Mouse (Mus musculus) large intestine, adult 2 months (tissue): Measurements from ENCODE around the gene Mbtd1. TPM values are rescaled to one million over a fixed set of nuclear protein-coding genes. Genes with fewer than 3 reads are reported as not detected.
A peak's percentile ranks its signal among the peaks of the same experiment; 100 is the strongest.
"Not testable (repeated sequence)": the region's sequence is repeated elsewhere in the genome, so short reads cannot be mapped to it uniquely, and the experiment has no call there.

Experiments used
- DNase-seq: peaks from one replicate; pipeline ENCODE4 v3.0.0-alpha.2; 2012; ENCODE audit warnings: low read depth, low spot score
- WGBS: fragments of 180-500 bp; shearing (Covaris S2); methylation state at CpG from one replicate; pipeline ENCODE4 v1.1.7; 2018; 5-methylcytosine and 5-hydroxymethylcytosine counted together
- polyA plus RNA-seq: library from polyadenylated mRNA; depleted of rRNA; stranded (reverse); fragments of >200 nt; gene quantifications from 2 replicates; pipeline ENCODE4 v1.2.3, GENCODE M21; 2012; rRNA removed

Gene Mbtd1
- 3.0 and 4.0 TPM in 2 replicates for polyA plus RNA-seq

DNA sequence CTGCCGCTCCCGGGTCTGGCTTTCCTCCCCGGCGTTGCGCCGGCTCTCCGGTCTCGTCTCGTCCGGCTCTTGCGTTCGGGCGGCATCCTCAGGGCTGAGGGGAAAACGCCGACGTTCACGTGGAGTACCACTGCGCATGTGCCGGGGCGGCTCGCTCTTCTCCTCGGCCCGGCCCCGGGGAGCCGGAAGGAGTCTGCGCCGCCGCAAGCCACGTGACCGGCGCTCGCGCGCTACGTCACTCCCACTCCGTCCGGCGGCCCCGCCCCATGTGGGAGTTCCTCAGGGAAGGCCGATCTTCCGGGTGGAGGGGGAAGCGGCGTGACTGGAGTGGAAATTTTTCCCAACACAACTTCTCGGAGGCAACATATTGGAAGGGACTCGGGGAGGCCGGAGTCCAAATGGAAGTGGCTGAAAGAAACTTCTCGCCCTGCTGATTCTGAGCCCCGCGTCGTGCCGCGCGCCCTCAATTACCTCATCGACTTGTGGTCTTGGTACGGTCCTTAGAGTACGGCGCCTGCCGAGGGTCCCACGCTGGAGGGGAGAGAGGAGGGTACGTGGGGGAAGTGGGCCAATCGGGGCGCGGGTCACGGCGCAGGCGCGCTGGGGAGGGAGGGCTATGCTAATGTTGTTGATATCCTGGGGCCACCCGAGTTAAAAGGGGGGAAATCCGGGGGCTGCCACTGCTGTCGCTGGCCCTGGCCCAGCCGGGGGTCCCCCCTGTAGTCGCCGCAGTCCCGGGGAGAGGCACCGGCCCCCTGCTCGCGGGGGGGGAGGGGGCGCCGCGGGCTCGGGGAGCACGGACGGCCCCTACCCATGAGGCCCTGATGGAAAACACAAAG, at the start of gene Mbtd1, which contains the start of gene Utp18:
TSS of gene Mbtd1 (plus strand) at position 281 of the 839 bp plus-strand sequence.
TSS of gene Utp18 (minus strand) at position 195 of the 839 bp plus-strand sequence.
- peak; percentile 74 for DNase-seq
- under 1% methylated on average over 82 of the region's 83 CpGs for WGBS

DNA sequence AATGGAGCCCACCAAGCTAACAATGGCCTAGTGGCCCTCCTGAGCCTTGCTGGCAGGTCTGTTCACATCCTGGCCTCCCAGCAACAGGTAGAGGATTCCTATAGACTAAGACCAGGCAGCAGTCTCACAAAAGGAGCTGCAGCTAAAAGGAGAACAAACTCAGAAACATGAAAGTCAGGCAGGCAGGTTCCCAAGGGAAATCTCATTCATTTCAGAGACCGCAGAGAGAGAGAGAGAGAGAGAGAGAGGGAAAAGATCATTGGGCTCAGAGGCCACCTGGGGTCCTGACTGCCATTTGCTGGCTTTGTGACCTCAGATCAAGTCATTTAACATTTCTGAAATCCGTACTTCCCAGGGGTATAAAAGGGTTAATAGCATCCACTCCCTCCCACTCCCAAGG, 38.3 kb upstream of the Mbtd1 start:
- 47% methylated on average over 2 of the region's 2 CpGs for WGBS
- DNase-seq, result no peak

DNA sequence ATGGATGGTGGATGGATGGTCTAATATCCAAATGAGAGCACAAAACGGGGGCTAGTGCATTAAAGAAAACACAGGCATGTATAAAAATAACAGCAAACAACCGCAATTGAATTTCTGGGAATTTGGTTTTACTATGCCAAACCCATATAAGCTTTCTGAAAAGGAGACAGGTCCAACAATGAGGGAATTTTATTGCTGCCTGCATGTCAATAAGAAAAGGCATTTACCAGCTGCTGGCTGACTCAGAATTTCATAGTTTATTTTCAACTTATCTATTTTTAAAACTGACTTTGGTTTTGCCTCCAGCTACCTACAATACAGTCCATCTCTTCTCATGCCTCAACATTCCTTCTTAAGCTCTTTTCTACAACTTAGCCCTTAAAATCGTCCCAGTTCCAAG, 33.1 kb upstream of the Mbtd1 start:
- no peak for DNase-seq
- WGBS, result 67% methylated on average over 3 of the region's 3 CpGs

DNA sequence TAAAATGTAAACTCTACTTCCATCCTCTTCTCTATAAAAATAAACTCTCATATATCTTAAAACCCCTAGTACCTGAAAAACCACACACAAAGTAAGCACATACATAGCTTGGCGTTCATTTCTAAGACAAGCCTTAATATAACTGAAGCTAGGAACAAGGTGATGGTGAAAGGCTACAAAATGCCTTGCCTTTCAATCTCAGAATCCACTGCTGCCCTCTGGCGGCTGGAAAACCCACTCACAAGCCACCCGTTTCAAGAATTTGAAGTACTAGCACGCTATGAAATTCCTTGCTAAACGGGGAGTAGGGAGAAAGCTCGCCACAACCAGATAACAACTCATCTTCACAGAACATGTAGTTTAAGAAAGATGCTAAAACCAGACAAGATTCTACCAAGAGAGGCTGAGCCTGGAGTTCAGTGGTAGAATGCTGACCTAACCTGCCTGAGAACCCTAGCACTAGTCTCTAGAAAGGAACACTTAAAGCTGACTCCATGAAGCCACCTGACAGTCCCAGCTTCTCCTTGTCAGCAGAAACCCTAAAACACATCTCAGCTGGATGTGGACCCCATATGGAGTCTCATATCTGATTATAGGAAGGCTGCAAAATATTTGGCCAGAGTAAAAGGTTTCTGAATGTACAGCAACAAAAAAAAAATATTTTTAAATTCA, 29.2 kb upstream of the Mbtd1 start:
- DNase-seq, result peak; percentile 28
- WGBS, result 2% methylated on average over 6 of the region's 6 CpGs

DNA sequence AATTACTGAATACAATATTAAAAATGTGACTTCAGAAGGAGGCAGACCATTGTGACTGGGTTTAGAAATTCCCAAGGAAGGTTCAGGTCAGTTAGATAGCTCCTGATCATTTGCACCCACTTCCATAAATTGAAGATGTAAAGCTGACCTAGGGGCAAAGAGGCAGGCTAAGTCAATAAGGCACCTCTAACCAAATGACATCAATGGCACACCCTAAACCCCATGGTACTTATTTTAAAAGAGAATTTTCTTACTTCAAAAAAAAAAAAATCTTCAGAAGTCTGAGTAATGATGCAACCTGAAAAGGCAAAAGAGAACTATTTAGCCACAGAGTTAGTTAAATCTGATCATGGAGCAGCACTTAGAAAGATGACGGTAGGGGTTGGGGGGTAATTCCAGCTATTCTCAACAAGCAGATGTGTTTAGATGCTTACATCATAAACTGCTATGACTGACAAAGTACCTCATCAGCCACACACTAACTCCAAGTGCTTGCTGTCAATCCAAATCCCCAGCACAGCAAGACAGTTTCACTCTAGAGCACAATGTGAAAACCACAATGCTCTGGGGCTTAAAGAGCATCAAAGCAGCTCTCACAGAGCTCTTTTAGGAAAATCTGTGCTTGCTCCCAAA, 25.0 kb upstream of the Mbtd1 start:
- no peak for DNase-seq
- WGBS, result 93% methylated on average over 1 of the region's 1 CpGs

DNA sequence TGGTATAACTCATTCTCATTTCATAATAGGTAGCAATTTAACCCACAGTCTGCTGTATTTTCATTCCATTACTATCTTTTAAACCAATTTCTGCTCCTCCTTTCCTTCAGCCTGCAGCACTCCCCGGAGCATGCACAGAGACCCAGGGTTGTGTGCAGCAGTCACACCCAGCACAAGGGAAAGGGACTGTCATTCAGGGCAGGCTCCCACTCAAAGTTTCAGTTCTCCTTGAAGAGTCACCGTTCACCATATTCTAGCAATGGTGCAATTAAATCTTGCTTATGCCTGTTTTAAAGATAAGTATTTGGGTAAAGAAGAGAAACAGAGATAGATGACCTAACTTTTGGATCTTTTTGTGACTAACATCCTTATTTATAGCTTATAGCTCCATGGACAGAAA, 24.5 kb upstream of the Mbtd1 start:
- DNase-seq, result no peak
- 91% methylated on average over 2 of the region's 2 CpGs for WGBS

DNA sequence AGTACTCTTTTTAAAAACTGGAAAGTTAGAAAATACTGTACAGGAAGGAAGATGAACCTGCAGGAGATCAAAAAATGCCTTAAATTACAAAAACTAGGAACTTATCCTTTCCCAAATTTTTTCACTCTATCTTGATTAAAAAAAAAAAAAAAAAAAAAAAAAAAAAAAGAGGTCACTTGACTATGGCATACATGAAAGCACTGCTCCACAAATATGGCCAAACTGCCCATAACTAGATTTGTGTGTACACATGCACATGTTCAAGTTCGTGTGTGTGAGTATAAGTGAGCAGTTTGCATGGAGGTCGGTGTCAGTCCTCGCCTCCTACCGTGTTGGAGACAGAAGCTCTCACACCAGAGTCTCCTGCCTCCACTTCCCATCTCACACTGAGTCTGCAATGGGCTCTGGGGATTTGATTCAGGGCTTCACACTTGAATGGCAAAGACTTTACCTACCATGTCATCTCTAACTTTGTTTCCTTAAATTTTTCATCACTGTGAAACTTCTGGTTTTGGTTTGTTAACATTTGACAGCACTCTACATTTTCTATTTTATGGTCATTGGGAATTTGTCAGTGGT, 23.5 kb upstream of the Mbtd1 start:
- WGBS, result 91% methylated on average over 4 of the region's 4 CpGs
- DNase-seq, result no peak

DNA sequence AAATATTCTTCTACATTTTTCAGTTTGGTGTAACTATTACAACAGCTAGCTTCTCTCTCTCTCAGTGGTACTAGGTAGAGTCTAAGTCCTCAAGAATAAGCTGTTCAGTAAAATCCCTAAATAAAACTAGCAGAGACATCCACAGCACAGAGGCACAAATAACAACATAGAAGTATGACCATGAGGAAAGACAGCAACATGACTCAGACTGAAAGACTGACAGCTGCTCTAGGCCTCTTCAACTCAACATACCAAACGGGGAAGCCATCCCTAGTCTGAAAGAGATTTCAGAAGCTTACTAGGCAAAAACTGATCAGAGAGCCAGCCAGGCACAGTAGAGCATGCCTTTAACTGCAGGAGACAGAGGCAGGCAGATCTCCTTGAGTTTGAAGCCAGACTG, 23.0 kb upstream of the Mbtd1 start:
- 92% methylated on average over 1 of the region's 1 CpGs for WGBS

DNA sequence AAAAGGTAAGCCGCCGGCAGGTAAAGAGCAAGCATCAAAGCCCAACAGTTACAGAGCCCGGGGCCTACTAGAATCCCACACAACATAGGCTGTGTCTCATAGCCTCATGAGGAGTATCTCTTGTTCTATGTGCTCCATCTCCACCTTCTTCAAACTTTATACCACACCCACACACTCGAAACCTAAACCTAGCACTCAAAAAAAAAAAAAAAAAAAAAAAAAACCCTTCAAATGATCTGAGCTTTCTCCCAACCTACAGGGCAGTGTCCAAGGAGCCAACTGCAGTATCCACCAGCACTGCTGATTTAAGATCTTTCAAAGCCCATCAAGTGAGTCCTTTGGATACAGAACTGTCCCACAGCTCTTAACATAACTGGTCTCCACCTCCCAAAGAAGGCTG, 1.6 kb upstream of the Mbtd1 start:
- WGBS, result 86% methylated on average over 4 of the region's 4 CpGs
- no peak for DNase-seq

More for the DNA sequence above, 23.0 kb upstream of the Mbtd1 start:
- DNase-seq, result no peak

DNA sequence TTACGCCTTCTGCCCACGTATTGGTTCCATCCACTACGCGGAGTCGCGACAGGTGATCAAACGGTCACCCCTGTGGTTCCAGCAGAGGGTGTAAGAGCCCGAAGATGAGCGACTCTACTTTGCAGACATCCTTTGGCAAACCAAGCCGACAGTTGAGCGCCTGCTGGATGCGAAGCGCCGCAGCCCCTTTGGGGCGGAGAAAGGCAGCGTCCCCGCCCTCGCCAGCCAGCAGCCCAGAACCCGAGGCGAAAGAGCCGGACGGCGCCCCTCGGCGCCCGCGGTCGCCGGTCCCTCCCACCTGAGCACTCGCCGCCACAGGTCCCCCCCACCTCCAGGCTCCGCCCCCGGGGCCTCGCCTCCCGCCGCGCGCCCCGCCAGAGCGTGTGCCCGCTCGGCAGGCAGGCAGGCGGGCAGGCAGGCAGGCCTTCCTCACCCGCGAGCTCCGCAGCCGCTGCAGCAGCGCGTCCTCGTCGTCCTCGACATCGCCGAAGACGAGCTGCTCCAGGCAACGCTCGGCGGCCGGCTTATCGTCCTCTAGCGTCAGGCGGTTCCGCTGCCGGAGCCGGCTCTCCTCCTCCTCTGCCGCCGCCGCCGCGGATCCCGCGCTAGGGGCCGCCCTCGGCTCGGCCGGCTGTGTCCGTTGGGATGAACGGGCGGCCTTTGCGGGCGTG, 616 bp upstream of the Mbtd1 start:
- DNase-seq, result peak; percentile 21
- under 1% methylated on average over 76 of the region's 81 CpGs for WGBS

DNA sequence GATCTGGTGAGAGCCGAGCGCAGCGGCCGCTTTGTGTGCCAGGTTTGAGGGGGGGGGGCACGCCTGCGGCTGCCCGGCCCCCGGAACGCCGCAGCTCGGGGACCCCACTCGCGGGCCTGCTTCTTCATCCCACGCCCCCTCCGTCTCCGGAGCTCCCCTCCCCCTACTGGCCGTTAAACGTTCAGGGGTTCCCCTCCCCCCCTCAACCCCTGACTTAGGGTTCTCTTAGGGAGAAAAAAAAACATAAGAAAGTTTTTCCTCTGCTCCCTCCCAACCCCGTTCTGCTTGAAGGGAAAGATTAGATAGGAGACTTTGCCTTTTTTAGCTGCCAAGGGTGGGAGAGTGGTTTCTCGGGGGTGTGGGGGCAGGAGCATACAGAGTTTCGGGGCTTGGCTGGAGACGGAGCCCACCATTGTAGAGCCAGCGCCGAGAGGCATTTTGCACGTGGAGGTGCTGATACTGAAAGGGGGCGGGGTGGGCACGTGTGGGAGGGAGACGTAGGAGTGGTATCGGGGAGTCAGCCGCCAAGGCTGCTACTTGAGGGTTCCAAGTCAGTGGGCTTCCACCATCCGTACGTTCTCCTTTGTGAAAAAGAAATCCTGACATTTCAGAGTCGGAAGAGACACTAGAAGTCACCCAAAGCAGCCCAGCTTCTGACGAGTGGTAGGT, 893 bp downstream of the Mbtd1 start:
- WGBS, result under 1% methylated on average over 34 of the region's 34 CpGs
- no peak for DNase-seq

DNA sequence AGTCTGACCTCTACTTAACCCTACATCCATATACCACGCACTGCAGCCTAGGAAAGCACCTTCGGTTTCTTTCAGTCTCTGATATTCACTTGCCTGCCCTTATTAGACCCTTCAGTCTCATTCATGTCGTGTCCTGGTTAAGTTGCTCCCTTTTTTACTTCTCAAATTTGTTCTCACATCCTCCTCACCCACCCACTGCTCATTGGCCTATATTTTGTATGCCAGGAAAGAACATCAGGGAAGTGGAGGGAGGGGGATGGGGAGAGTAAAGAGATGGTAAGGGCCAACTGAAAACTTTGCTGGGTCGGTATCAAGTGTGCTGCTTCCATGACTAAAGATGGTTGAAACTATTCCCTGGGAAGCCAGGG, 1.4 kb downstream of the Mbtd1 start:
- WGBS, result 8% methylated on average over 4 of the region's 4 CpGs
- DNase-seq, result no peak

DNA sequence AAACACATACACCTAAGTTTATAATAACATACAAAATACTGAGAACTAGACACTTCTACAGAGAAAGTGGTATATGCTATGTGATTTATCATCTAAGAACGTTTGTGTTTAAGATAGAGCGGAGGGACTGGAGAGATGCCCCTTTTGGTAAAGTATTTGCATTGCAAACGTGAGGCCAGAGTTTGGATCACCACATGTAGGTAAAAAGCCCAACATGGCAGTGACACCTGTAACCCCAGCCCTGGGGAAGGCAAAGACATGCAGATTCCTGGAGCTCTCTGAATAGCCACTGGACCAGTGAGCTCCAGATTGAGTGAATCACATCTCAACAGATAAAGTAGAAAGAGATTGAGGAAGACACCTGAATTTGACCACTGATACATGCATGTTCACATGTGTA, 12.1 kb downstream of the Mbtd1 start:
- 78% methylated on average over 3 of the region's 3 CpGs for WGBS
- no peak for DNase-seq

DNA sequence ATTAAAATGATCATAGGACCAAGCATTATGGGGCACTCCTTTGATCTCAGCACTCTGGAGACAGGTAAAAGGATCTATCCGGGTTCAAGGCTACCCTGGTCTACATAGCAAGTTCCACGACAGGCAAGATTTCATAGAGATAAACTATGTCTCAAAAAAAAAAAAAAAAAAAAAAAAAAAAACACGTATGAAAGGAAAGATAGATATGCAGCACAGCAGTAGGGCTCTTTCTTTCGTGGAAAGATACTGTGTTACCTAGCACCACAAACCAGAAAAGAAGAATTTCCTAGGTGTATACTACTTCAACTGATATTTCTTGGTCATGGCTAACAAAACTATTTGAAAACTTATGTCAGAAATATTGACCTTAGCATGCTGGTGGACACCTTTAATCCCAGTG, 21.2 kb downstream of the Mbtd1 start:
- 90% methylated on average over 4 of the region's 4 CpGs for WGBS

DNA sequence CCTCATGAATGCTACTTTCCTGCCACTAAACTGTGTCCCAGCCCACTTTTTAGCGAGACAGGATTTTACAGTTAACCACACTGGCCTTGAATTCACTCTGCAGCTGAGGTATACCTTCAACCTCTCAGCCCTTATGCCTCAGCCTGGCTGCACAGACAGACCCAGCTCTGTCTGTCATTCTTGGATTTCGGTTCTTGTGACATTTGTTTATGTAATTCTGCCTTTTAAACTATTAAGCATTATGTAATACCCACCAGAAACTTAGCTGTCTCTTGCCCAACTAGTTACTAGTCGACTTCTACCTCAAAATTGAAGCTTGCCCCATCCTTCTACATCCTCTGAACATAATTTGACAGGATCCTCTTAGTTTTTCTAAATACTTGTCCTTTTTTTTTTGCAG, 22.2 kb downstream of the Mbtd1 start:
- DNase-seq, result no peak
- 62% methylated on average over 3 of the region's 3 CpGs for WGBS

More for the DNA sequence above, 21.2 kb downstream of the Mbtd1 start:
- no peak for DNase-seq

DNA sequence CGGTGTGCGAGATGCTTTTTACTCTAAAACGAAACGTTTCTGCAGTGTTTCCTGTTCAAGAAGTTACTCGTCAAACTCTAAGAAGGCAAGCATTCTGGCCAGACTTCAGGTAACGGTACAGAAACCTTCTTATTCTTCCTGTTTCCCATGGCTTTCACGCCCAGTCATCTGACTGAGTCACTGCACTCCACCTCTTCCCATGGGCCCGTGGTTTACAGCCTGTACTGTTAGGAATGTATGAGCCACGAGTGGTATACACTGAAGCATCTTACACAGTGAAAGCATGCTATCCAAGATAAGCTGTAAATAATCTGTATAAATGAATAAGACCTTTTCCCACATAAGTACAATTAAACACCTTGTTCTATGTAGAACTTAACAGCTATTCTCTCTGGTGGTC, 23.2 kb downstream of the Mbtd1 start:
- 61% methylated on average over 9 of the region's 9 CpGs for WGBS

DNA sequence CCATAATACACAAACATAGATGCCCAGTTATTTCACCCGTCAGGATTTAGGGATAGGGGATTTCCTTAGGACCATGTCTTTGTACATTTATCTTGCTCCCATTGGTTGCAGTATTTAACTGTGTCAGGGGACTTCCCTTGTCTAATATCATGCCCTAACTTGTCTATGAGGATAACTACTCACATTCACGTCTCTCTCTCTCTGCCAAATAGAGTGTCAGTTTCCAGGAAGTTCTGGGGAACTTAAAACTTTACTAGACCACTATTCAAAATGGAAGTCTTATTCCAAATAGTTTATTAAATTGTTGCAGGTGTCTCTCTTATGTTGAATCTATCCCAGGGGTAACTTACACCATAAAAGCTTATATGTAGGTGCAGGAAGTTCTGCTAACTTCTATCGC, 26.0 kb downstream of the Mbtd1 start:
- DNase-seq, result no peak
- 85% methylated on average over 3 of the region's 3 CpGs for WGBS

More for the DNA sequence above, 23.2 kb downstream of the Mbtd1 start:
- no peak for DNase-seq

DNA sequence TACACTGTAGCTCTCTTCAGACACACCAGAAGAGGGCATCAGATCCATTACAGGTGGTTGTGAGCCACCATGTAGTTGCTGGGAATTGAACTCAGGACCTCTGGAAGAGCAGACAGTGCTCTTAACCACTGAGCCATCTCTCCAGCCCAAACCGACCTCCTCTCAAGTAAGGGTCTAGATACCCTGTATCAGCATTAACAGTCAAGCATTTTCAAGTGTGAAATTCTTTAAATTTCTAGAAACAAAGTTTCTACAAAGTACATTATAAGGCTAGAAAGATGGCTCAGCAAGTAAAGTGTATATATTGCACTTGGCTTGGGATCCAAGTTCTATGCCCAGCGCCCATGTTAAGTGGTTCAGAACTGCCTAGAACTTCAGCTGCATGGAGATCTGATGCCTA, 29.4 kb downstream of the Mbtd1 start:
- DNase-seq, result not testable (repeated sequence)
- 96% methylated on average over 2 of the region's 2 CpGs for WGBS

DNA sequence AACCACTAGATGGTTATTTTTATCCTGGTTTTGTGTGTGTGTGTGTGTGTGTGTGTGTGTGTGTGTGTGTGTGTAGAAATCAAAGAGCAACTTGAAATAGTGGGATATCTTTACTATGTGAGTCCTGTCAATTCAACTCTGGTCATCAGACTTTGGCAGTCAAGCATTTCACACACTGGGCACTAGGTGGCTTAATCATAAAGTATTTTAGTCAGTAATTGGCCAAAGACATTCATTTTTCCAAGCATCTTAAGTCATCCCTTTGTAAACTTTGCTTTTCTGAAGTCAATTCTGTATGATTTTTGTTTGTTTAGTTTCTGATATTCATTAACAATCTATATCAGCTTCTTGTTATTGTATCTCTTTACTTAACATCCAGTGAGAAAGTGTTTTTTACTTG, 43.5 kb downstream of the Mbtd1 start:
- DNase-seq, result no peak
